Mouse (Mus musculus): ENCODE results near the gene Frmd6.
A peak's percentile ranks its signal among the peaks of the same experiment; 100 is the strongest.

Frmd6 gene

GRCm38 (mm10) chr12:70898450-70898849, 73.1 kb downstream of the Frmd6 start:
- DNase-seq (ENCODE audit: low read depth), result no peak

DNA sequence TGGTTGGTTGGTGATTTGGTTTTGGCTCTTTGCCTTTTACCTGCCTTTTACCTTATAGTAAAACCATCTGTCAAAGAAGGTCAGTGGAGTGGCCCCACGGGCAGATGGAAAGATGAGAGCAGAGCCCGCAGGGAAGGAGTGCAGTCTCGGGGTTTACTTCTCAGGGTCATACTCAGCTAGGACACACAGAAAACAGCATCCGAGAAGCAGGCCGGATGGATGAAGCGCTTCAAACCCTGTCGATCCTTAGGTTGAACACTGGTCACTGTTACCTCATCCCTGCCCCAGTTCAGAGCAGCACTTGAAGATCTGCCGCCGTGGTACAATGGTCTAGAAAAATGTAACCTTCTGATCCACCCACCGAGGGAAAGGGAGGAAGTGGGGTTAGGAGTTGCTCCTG, 79.2 kb downstream of the Frmd6 start:
- DNase-seq (ENCODE audit: low read depth), result no peak

DNA sequence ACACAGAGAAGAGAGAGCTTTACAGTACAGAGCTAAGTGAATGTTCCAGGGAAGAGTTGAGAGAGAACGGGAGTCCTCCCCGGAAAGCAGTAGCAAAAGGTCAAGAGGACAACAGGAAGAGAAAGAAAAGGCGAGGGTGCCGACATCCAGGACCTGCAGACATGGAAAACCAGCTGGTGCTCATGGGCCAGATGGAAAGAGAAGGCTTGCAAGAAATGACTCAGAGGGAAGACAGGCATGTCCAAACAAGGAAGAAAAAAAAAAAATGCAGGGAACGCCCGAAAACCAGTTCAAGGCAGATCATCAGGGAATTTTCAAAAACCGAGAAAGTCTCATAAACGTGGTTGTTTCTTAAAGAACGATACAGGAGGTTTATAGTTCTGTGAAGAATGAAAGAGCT, 81.6 kb downstream of the Frmd6 start:
- DNase-seq (ENCODE audit: low read depth), result no peak

DNA sequence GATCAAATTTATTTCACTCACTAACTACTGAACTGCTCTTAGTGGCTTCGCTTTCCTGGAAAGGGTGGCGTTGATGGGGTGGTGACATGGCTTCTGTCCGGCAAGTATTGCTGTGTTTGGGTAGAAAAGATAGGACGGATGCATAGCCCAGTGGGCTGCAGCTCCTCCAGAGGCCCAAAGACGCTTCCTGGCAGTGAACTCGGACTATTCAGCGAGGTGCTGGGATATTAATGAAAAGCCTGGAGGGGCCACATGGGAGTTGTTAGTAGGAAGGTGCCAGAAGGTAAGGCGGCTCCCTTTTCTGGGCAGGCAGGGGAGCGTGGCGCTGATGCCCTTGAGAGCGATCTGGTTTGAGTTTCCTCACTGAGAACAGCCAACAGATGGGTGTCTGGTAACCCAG, 82.3 kb downstream of the Frmd6 start:
- DNase-seq (ENCODE audit: low read depth), result no peak

GRCm38 (mm10) chr12:70908076-70908475, 82.8 kb downstream of the Frmd6 start:
- DNase-seq (ENCODE audit: low read depth), result no peak

GRCm38 (mm10) chr12:70910241-70910720, 85.0 kb downstream of the Frmd6 start:
- DNase-seq (ENCODE audit: low read depth), result peak; percentile 55

- peak; percentile 63 for DNase-seq (ENCODE audit: low read depth)
Observed at GRCm38 (mm10) chr12:70911029-70911428, 85.7 kb downstream of the Frmd6 start.

DNA sequence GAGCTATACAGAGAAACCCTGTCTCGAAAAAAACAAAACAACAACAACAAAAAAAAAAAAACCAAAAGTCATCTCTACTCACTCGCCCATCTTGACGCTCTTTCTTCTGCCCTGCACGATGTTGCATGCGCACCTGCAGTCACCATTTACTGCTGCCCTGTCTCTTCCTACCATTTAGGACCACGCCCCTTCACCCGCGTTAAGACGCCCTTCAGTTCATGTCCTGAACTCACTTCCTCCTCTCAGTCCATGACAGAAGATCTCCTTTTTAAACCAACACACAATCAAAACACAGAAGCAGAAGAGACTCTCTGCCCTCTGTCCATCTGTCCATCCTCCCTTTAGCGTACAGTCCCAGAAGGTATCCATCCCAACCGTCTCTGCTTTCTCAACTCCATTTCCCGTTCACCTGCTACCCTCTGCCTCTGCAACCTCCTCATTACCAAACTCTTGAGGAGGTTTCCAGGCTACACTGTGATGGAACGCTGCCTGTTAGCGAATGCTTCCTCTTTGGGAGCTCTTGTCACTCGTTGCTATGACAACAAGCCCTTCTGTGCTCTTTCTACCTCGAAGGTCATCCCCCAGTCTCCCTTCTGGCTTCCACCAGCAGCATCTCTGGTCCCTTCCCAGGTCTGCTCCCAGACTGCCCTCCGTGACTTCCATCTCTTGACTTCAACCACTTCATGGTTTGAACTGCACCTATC, 86.5 kb downstream of the Frmd6 start:
- DNase-seq (ENCODE audit: low read depth), result no peak

- DNase-seq (ENCODE audit: low read depth), result peak; percentile 86
Observed at GRCm38 (mm10) chr12:70913429-70913828, 88.1 kb downstream of the Frmd6 start.

GRCm38 (mm10) chr12:70914387-70914786, 89.1 kb downstream of the Frmd6 start:
- peak; percentile 46 for DNase-seq (ENCODE audit: low read depth)

DNA sequence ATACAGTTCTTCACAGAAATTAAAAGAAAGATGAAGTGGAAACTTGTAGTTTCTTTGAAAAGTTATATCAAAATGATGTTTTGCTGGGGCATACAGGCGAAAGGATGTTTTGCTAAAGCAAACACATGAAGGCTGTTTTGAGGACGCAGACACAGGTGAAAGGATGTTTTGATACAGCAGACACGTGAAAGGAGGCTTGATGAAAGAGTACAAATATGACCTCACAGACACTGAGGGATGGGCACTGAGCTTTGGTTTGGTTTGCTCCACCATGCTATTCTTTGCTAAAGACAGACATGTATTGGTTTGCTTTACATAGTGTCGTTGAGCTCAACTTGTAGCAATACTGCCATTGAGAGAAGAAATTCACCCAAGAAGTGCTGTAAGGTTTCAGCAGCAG, 104.5 kb downstream of the Frmd6 start:
- no peak for DNase-seq (ENCODE audit: low read depth)

DNA sequence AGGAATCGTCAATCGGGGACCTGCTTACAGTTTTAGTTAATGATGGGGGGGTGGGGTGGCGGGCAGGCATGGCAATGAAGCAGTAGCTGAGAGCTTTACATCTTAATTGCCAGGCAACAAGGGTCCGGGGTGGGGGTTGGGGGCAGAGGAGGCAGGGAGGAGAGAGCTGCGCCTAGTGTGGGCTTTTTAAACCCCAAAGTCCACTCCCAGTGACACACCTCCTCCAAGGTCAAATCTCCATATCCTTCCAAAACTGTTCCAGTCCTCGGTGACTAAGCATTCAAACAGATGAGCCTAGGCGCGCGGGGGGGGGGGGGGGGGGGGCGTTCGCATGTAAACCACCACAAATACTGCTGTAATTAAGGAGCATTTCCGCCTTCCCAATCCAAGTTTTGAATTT, 111.8 kb downstream of the Frmd6 start:
- no peak for DNase-seq (ENCODE audit: low read depth)

DNA sequence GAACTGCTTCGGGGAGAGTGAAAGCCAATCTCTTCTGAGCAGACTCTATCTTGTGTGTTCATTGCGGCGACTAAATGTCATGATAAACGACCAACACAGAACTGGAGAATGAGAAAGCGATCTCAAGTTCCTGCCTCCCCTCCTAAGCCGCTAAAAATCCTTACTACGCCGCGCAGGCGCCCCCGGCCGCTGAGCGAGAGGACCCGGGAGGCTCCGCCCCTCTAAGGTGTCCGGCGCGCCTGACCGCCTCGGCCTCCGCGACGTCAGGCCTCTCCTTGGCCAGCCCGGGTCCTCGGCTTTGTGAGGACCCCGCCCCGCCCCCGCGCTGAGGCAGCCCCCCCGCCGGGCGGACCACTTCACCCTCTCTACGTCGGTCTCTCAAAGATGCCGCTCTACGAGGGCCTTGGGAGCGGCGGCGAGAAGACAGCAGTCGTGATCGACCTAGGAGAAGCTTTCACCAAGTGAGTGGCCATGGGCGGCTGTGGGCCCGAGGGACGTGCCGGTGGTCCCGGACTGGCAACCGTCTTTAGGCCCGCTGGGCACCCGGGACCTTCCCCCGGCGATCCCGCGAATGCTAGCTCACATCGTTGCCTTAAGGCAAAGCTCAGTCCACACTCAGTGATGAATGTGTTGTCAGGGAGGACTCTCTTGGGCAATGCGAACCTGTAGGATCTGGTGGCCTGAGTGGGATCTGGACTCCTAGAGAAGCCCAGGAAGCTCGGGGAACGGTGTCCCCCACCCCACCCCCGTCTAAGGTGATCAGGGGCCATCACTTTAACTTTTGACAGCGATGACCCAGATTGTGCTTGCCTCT, 112.5 kb downstream of the Frmd6 start, which contains the start of gene Actr10:
Actr10 (plus strand) TSS at position 287 of the 814 bp plus-strand sequence.
- DNase-seq (ENCODE audit: low read depth), result peak; percentile 76

DNA sequence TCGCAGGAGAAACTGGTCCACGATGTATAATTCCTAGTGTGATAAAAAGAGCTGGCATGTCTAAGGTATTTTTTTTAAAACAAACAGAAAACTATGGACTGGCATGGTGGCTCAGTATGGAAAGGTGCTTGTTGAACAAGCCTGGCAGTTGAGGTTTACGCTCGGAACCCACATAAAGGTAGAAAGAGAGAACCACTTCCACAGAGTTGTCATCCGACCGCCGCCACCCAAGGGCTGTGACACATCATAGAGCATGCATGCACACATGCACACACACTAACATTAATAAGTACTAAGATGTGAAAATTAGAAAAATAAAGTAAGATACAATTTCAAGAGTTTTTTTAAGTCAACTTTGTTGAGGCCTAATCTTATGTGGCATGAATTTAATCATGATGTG, 115.5 kb downstream of the Frmd6 start:
- DNase-seq (ENCODE audit: low read depth), result no peak

DNA sequence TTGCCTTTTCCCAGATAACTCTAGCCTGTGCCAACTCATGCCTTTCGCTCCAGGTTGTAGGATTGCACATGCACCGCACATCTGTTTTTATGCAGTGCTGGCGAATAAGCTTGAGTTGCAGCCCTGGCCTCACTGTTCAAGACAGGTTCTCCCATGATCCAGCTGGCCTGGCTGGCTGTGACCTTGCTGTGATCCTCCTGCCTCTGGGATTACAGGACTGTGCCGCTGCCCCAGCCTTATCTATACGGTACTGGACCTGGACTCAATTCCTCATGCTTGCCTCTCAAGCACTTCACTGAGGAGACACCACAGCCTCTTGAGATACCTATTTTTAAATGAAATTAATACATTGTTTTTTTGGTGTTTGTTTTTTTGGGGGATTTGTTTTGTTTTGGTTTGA, 118.9 kb downstream of the Frmd6 start:
- no peak for DNase-seq (ENCODE audit: low read depth)

DNA sequence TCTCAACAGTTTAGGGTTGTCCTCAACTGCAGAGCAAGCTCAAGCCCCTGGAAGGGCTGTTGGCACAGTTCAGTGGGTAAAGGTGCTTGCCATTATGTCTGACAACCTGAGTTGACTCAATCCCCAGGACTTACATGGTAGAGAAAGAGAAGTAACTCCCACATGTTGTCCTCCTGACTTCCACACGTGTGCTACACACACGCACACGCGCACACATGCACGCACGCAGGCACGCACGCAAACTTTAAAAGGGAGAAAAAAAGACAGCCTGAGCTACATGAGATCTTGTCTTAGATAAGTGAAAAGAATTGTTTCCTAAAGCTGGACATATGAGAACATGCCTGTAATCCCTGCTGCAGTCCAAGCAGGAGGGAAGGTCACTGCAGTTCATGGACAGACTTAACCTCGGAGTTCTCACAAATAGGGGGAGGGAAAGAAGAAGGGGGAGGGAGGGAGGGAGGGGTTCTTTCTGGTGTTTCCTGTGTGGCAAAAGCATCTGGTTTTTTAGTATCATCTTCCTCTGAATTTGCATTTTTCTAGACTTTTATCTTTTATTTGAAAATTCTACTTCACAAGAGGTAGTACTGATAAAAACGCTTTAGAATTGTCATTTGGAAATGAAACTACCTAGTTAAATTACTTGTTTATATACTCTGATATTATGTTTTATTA, 121.4 kb downstream of the Frmd6 start:
- no peak for DNase-seq (ENCODE audit: low read depth)

Measured in c-Kit-positive CD71-positive TER-119-negative erythroid progenitor cells, embryonic 14.5 days (primary cell).